Mouse (Mus musculus) adrenal gland, postnatal 14 days (tissue): ENCODE data around the gene Patj. TPM values are rescaled to one million over a fixed set of nuclear protein-coding genes. Genes with fewer than 3 reads are reported as not detected.
A peak's percentile ranks its signal among the peaks of the same experiment; 100 is the strongest.
"Not testable (repeated sequence)": the region's sequence is repeated elsewhere in the genome, so short reads cannot be mapped to it uniquely, and the experiment has no call there.

ENCODE experiments used
- DNase-seq: peaks from one replicate; pipeline ENCODE4 v3.0.0; 2021; ENCODE audit warnings: mixed read lengths
- total RNA-seq: library from RNA; stranded (reverse); gene quantifications from 2 replicates; pipeline ENCODE4 v1.2.3, GENCODE M21; 2021

The Patj gene
- total RNA-seq, 1 experiment from 2014 or later, result 5.3 TPM

GRCm38 (mm10) chr4:98659032-98659431, 263.4 kb downstream of the Patj start:
- DNase-seq, result no peak

DNA sequence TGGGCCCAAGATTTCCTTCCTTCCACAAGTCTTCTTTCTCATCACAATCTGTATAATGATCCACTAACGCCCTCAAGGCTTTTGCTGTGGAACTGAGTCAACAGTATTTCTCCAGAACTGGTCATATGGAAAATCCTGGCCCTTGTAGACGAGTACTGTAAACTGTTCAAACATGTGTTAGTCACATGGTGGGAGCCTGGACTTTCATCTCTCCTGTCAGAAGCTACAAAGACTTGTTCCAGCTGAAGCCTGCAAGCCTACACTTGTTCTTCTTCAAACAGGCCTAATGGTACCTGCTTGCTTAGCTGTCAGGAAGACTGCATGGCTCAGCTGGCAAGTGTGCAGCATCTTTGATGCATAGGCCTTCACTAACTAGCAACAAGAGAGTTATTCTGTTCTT, 264.9 kb downstream of the Patj start:
- DNase-seq, result no peak

GRCm38 (mm10) chr4:98665884-98666283, 270.3 kb downstream of the Patj start:
- DNase-seq, result no peak

GRCm38 (mm10) chr4:98666451-98666850, 270.9 kb downstream of the Patj start:
- DNase-seq, result no peak

GRCm38 (mm10) chr4:98667009-98667408, 271.4 kb downstream of the Patj start:
- no peak for DNase-seq

GRCm38 (mm10) chr4:98677506-98677905, 281.9 kb downstream of the Patj start:
- DNase-seq, result no peak

DNA sequence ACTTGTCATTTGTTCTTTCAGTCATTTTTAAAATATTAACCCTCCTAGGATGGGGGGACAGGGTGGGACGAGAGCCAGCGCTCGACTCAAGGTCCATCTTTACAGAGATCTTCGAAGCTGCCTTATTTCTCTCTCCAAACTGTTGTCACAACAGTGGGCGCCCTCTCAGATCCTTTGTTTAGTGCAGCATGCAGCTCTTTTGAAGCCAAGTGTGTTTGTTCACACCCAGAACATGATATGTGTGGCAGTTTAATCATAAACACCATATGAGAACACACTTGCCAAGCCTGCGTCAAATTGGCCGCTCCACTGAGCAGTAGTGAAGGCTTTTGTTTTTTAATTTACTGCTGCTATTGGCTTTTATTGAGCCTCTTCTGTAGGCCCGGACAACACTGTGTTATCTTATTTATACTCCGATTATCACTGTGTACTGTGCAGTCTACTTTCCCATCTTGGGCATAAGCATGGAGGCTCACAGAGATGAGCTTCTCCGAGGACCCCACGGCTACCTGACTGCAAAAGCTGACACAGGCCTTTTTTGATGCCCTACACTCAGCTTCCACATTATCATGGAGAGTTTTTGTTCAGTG, 291.2 kb downstream of the Patj start:
- no peak for DNase-seq

DNA sequence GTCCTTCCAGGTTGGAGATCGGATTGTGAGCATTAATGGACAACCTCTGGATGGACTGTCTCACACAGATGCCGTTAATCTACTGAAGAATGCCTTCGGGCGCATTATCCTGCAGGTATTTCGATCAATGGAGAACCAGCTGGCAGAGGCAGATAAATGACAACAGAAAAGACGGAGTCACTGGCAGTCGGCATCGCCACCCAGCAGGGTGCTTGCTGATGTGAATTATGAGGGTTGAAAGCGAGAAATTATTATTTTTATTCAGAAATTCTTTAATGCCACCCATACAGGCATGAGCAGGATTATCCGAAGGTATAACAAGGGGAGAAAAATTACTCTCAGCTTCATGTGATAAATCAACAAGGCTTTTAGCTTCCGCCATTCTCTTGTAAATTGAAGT, 292.5 kb downstream of the Patj start:
- DNase-seq, result no peak

- DNase-seq, result no peak
Measured at GRCm38 (mm10) chr4:98688520-98688919, 292.9 kb downstream of the Patj start.

DNA sequence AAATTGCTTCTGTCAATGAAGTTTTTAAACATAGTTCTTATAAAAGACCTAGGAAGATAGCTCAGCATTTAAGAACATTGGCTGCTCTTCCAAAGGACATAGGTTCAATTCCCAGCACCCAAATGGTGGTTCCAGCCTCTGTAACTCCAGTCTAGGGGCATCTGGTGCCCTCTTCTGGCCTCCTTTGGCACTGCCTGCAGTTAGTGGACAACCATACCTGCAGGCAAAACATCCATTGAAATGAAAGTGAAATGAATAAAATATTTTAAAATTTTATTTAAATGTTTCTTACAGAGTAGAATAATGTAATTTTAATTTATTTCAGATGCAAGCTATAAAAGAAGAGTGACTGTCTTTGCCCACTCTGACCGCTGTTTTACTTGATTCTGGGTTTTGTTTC, 294.4 kb downstream of the Patj start:
- DNase-seq, result no peak

- no peak for DNase-seq
Measured at GRCm38 (mm10) chr4:98693465-98694185, 298.0 kb downstream of the Patj start.

DNA sequence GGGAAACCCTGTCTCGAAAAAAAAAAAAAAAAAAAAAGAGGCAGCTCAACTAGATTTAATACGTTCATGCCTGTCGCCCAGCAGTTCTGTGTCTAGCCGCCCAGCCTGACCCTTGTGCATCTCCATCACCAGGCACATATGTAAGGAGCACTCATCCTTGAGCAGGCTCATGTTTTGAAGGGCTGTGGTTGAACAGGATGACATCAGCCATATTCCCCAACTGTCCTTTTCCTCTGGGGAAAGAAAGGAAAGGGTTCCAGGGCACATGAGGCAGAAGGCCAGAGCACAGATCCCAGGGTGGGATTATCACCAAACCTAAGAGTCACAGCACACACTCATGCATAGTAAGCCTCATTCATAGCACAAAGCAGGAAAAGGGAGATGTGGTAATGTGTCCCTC, 302.3 kb downstream of the Patj start:
- DNase-seq, result no peak

DNA sequence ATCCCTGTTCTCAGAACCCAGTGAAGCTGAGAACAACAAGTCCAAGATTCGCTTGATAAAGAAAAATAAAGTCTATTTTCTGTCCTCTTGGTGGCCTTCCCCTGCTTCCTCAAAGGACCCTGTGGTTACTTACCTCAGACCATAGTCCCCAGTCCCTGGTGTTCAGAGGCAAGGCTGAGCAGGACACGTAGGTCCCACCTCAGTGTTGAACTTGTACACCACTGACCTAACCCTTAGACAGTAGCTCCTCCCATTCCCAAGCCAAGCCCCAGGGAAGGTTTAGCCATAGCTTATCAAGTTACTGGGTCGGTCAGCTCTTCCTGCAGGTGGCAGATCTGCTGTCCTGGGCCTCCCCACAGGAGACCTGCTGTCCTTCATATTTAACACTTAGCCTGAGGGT, 303.3 kb downstream of the Patj start:
- DNase-seq, result no peak

DNA sequence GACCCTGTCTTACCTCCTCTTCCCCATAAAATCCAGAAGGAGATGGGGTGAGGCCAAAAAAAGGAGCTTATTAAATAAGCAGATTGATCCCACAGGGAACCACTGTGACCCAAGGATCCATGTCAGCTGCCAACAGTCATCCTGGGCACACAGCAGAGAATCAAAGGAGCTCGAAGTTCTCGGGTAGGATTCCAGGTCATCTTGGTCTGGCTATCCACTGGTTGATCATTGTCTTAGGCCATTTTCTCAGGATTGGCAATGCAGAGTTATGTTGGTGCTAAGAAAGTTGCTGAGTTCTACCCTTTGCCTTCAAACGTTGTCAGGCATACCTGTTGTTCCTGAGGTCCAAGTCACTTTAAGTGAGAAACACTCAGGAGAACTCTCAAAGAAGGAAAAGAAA, 304.6 kb downstream of the Patj start:
- DNase-seq, result no peak

DNA sequence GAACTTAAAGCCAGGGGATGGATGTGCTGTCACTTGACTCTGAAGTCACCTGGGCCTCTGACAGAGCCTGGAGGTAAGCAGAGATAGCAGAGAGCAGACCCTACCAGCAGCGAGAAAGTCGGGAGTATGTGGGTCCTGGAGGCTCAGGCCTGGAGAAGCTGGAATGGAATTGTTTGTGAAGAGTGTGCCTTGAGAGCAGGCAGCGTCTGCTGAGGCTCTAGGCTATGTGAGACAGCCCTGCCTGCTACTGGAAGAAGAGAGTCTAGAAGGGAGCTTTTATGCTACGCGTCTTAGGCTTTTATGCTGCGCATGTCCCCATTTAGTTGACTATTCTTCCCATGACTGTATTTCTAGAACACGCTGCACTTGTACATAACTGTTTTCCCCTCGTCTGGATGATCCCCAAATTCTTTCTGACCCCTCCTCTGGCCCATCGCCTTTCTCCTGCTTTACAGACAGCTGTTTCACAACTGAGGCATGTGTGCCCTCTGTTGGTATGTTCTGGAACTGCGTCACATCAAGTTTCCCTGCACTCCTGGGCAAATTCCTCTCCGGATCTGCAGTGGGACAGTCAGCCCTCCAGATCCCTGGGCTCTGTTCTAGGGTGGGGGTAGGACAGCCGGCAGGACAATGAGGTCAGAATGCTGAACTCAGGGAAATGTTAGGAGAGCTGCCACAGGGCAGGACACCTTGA, 306.8 kb downstream of the Patj start:
- peak; percentile 73 for DNase-seq

GRCm38 (mm10) chr4:98710891-98711290, 315.3 kb downstream of the Patj start:
- DNase-seq, result no peak

DNA sequence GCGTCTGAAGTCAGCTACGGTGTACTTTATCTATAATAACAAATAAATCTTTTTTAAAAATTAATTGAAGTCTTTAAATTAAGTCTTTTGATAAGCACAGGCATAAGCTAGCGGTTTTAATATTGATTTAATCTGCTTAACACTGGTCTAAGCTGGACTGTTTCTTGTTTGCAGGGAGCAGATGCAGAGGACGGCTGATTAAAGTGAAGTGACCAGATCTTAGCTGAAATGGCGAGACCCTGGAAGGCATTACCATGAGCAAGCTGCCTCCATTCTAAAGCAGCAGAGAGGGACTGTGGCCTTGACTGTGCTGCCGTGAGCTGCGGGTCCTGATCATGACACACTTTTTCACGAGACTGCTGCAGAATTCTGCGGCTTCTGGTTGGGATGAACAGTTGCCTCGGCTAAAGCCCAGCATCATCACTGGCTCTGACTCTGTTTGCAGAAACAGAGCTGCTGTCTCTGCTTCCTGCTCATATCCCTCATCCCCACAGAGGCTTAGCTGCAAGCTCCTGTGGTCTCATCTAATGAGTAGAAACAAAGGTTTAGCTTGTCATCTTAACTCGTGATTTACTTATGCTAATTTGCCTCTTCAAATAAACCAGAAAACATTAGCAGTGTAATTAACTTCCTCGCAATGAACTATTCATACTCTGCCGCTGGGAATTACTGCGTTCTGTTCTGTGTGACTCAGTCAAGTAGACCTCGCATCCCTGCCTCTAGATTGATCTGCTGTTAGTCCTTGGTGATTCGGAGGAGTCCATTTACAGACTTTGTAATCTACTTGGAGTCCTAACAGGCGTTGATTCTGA, 322.4 kb downstream of the Patj start:
- no peak for DNase-seq

- no peak for DNase-seq
Measured at GRCm38 (mm10) chr4:98718547-98718917, 322.9 kb downstream of the Patj start.

DNA sequence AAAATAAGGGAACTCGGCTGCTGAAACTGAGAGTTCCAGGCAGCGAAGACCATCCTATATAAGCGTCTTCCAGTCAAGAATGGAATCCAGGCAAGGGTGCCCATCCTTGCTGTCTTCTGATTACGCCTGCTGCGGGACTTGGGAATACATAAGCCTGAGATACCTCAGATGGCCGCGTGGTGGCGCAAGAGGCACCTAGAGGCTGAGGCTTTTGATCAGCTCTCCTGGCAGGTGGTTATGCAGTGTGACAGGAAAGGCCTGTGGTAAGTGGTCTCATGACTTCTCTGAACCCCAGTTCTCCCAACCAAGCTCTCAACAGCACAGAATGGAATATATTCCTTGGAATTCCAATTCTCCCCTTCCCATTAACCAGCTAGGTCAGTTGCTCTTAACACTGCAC, 326.9 kb downstream of the Patj start:
- DNase-seq, result peak; percentile 79

GRCm38 (mm10) chr4:98724682-98725081, 329.1 kb downstream of the Patj start:
- DNase-seq, result not testable (repeated sequence)

- peak; percentile 14 for DNase-seq
Measured at GRCm38 (mm10) chr4:98725439-98725838, 329.9 kb downstream of the Patj start.

DNA sequence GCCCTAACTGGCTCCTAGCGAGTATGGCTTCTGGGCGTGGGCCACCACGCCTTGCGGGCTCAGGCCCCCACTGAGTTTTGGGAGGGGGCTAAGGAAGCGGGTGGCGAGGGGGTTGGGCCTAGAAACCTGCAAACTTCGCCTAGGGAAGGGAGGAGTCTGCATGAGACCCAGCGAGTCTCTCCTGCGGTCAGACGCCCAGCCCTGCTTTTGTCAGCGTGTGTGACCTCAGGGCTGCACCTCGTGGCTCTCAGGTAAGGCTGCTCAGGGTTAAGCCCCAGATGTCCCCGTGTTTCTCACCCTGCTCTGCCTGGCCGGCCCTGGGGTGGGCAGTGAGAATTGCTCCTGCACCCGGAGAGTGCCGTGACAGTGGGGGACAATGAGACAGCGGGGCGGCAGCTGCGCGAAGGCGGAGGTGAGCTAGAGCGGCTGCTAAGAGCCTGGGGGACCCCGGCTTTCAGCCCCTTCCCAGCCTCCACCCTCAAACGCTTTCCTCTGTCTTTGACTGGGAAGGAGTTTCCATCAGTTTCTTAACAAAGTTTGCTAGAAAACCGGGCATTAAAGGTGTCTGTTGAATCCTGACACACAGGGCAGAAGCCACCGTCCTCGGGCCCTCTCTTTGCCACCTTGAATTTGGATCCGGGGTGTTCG, 331.1 kb downstream of the Patj start, which contains the start of gene L1td1:
TSS of gene L1td1 (plus strand) at position 145 of the 648 bp plus-strand sequence.
- peak; percentile 5 for DNase-seq
